Mouse (Mus musculus) right cerebral cortex, postnatal 25 days (tissue): Measurements from ENCODE around the gene Arhgef39.

Experiments used
- DNase-seq: peaks from one replicate; pipeline ENCODE4 v3.0.0; 2022

Gene Arhgef39

DNA sequence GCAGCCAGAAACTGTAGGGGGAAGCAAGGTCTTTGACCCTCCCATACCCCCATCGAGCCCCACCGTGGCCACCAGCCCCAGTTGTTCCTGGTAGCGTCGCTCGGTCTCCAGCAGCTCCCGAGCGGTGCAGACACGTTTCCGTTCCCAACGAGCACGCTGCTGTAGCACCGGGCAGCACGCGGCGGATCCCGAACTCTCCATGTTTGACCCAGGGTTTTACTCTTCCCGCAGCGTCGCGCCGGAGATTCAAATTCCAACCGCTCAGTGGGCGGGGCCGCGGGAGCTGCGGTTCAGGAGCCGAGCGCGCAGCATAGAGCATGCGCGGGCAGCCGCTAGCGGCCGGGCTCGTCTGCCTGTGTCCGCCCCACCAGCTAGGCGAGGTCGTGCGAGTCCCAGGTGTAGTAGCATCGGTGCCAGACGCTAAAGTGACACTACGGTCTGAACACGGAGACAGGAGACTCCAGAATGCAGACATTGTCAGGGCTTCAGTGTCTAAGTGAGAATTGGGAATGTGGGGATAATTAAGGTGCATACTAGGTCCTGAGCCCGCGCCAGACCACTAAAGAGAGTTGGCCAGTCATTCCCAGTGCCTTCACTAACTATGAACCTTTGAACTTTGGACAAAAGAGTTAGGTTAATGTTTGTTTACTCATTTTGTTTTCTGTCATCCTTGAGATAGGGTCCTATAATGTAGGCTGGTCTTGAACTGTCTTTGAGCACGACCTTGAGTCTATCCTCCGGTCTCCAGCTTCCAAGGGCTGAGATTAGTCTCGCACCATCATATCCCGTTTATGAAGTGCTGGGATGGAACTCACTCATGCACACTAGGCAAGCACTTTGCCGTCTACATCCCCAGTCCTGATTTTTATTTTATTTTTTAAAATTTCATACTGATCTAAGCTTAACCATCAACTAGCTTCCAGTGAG, at the start of gene Arhgef39:
TSS of gene Arhgef39 (minus strand) at position 289 of the 927 bp plus-strand sequence.
- DNase-seq: peak; percentile 76

GRCm38 (mm10) chr4:43549055-43549454, 49.6 kb upstream of the Arhgef39 start:
- DNase-seq: no peak

DNA sequence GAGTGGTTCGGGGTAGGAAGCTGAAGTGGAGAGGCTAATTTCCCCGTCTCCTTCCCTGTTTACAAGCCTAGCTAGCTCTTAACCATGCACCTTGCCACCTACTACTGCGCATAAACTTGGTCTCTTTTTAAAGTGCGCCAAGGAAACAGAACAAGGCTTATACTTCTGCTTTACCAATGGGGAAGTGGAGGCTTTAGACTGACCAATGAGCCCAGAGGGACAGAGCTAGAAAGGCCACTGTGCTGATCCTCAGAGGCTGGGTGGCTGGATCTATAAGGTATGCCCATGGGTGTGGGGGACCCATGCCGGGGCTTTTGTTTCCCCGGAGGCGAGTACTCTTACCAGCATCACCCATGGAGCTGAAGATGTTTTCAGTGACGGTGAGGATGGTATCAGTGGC, 47.7 kb upstream of the Arhgef39 start:
- DNase-seq: no peak

GRCm38 (mm10) chr4:43546375-43547047, 47.0 kb upstream of the Arhgef39 start:
- DNase-seq: no peak

DNA sequence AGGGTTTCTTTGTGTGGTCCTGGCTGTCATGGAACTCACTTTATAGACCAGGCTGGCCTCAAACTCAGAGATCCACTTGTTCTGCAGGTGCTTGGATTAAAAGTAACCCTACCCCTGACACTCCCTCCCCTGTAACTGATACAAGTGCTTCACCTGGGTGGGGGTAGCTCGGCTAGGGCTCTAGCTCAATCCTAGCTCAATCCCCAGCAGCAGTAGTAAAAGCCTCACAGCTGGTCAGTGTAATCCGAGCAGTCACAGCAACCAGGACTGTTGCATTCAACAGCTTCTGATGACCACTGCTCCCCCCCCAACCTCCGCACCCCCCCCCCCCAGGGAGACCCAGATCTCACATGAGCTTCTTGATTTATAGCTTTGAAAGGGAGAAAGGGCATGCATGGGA, 42.5 kb upstream of the Arhgef39 start:
- no peak for DNase-seq

DNA sequence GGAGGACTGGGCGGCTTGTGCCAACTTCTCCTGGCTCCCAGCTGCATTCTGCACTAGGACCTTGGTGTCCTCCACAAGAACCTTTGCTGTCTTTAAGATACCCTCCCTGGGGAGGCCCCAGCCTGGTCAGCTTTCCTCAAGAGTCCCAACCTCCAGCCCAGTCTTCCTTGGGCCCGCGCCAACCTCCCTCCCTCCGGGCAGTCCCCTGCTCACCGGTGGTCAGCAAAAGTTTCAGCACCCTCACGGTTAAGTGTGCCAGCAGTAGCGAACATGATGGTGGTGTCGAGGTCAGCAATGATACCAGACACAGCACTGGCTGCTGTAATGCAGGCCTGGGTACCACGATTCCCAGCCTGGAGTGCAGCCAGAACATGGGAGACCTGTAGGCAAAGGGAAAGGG, 36.5 kb upstream of the Arhgef39 start:
- no peak for DNase-seq

DNA sequence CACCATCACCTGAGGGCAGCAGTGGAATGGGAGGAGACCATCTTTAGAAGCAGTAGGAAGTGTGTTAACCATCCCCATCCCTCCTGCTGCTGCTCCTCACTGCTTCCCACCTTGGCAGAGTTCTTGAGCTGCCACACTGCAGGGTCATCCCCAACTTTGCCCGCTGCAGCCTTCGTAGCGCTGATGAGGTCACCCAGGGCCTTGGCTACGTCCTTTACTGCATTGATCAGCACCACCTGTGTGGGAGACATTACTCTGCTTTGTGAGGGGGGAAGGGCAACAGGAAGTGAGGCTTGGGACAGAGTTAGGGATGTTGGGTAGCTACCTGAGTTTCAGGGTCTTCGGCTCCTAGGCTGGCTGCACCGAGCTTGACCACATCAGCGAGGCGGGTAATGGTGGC, 36.1 kb upstream of the Arhgef39 start:
- no peak for DNase-seq

GRCm38 (mm10) chr4:43533270-43533669, 33.8 kb upstream of the Arhgef39 start:
- no peak for DNase-seq

DNA sequence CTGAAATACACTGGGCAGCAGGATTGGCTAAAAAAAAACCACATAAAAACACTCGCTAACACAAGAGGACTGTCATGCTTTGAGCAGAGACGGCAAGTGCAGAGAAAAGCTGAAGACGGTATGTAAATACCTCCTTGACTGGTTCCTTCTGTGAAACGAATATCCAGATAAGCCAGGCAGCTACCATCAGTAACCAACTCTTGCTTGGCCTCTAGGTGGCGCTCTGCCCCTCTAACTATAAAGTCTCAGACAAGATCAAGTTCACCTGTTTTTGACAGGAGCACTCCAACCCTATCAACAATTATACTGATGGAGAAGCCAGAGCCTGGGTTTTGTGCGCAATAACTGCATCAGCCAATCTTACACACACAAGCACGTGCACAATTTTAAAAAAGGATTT, 31.1 kb upstream of the Arhgef39 start:
- peak; percentile 52 for DNase-seq

DNA sequence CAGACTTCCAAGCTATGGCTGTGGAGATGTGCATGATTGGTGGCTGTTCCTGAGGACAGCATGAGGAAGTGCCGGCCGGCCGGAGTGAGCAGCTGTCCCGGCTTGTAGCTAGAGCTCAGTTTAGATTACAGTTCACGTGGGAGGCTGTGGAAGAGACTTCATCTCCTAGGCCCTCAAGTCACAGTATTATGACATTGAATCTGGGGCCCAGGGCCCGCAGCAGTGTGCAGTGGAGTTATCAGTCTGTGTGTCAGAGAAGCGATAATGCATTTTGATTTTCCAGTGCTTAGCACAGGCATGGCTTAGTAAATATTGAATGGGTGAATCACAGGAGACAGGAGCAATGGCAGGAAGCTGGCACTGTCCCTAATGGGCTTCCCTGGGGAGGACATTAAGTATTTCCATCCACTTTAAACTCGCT, 30.6 kb upstream of the Arhgef39 start:
- no peak for DNase-seq

DNA sequence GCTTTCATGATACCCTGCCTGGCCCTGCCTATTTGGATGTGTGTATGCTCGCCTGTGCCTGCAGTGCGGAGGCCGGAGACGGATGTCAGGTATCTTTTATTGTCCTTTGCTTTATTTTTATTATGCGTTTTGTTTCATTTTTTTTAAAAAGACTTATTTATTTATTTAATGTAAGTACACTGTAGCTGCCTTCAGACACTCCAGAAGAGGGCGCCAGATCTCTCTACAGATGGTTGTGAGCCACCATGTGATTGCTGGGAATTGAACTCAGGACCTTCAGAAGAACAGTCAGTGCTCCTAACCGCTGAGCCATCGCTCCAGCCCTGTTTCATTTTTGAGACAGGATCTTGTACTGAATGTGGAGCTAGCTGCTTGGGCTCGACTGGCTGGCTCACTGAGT, 29.0 kb upstream of the Arhgef39 start:
- no peak for DNase-seq

- DNase-seq: no peak
Measured at GRCm38 (mm10) chr4:43527880-43528279, 28.4 kb upstream of the Arhgef39 start.

- peak; percentile 83 for DNase-seq
Measured at GRCm38 (mm10) chr4:43519956-43520355, 20.5 kb upstream of the Arhgef39 start.

- no peak for DNase-seq
Measured at GRCm38 (mm10) chr4:43519551-43519950, 20.1 kb upstream of the Arhgef39 start.

DNA sequence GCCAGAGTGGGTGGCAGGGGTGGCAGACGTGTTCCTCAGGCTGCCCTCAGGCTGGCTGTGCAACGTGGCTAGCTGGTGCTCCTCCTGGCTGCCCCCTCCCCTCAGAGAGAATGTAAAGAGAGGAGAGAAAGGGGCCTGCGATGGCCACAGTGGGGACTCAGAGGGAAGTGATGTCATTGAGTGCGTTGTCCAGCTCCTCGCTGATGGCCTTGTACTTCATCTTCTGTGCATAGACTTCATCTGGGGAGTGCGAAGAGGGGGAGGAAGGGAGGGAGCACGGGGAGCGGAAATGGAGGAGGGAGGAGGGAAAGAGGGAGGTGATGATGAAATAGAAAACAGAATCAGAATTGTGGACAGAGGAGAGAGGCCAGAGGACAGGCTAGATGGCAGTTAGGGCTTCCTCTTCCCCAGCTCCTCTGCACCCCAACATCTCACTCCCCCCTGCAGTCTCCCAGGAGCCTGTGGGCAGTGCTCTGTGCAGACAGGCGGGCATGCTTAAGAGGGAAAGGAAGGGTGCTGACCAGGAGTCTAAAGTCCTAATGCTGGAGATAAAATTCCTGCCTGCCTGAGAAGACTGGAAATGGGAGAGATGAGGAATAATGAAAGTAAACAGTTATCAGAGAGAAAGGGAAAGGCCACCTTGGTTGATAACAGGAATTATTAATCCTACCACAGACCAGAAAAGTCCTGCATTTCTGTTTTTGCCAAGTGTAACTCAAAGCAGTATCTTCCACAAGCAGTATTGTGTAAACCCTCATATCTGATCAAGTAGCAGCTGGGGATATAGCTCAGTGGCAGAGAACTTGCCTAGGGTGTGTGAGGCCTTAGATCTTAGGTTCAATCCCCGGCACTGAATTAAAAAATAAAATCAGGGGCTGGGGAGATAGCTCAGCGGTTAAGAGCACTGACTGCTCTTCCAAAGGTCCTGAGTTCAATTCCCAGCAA, 16.5 kb upstream of the Arhgef39 start:
- DNase-seq: no peak

GRCm38 (mm10) chr4:43513791-43514190, 14.3 kb upstream of the Arhgef39 start:
- DNase-seq: no peak

- no peak for DNase-seq
Measured at GRCm38 (mm10) chr4:43513300-43513699, 13.8 kb upstream of the Arhgef39 start.

GRCm38 (mm10) chr4:43512653-43513052, 13.2 kb upstream of the Arhgef39 start:
- DNase-seq: no peak

DNA sequence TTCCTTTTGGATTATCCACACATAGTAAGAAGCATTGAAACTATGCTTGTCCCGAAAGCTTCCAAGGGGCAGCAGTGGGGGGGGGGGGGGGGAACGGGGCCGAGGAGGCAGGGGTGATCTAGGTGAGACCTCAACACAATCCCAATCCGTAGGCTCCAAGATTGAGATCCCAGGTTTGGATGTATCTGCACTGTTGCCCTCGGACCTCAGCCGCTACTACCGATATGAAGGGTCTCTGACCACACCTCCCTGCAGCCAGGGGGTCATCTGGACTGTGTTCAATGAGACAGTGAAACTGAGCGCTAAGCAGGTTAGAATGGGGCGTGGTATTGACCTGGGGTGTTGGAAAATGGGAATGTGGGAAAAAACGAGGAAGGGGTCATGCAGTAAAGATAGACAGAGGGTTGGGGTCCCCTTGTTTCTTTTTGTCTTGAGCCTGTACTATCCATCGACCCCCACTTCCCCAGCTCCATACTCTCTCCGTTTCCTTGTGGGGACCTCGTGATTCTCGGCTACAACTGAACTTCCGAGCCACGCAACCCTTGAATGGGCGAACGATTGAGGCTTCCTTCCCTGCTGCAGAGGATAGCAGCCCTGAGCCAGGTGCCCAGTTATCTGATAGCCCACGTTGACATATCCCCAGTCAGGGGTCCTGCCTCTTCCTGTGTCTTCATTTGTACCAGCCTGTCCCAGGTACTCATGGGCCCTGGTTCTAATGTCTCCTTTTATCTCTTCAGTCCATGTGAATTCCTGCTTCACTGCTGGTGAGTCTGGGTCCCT, 12.4 kb upstream of the Arhgef39 start:
- DNase-seq: no peak

GRCm38 (mm10) chr4:43509109-43509508, 9.6 kb upstream of the Arhgef39 start:
- DNase-seq: no peak

DNA sequence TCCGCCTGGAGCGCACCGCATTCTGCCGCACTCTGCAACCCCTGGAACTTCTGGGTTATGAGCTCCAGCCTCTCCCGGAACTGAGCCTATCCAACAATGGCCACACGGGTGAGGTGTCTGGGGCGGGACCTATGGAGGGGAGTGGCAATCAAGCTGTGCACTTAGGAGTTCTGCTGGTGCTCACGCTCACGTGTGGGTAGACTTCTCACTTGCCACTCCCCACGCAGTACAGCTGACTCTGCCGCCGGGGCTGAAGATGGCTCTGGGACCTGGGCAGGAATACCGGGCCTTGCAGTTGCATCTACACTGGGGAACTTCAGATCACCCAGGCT, 9.1 kb upstream of the Arhgef39 start:
- no peak for DNase-seq

GRCm38 (mm10) chr4:43507938-43508665, 8.6 kb upstream of the Arhgef39 start:
- DNase-seq: no peak
